Mouse (Mus musculus) ovary, postnatal 14 days (tissue): ENCODE results near the gene Tmub2.
"Not testable (repeated sequence)": the region's sequence is repeated elsewhere in the genome, so short reads cannot be mapped to it uniquely, and the experiment has no call there.

ENCODE experiments used
- DNase-seq: peaks from one replicate; pipeline ENCODE4 v3.0.0; 2022; ENCODE audit warnings: low spot score

Gene Tmub2

GRCm38 (mm10) chr11:102279595-102279994 is 5.1 kb upstream of the Tmub2 start:
- no peak for DNase-seq

DNA sequence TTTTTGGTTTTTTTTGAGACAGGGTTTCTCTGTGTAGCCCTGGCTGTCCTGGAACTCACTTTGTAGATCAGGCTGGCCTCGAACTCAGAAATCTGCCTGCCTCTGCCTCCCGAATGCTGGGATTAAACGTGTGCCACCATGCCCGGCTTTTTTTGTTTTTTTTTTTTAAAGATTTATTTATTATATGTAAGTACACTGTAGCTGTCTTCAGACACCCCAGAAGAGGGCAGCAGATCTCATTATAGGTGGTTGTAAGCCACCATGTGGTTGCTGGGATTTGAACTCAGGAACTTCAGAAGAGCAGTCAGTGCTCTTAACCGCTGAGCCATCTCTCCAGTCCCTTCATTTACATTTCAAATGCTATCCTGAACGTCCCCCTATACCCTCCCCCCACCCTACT is 4.5 kb upstream of the Tmub2 start:
- DNase-seq = not testable (repeated sequence)

DNA sequence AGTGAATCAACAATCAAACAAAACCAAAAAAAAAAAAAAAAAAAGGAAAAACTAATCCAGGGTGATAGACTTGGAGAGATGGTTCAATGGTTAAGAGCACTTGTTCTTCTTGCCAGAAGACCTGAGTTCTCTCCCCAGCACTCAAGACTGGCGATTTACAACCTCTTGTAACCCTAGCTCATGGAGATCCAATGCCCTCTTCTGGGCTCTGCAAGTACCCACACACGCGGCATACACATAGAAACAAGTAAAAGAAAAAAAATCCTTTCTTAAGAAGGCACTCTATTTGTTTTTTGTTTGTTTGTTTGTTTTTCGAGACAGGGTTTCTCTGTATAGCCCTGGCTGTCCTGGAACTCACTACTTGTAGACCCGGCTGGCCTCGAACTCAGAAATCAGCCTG is 809 bp upstream of the Tmub2 start:
- no peak for DNase-seq

- no peak for DNase-seq
Measured at GRCm38 (mm10) chr11:102285095-102285834, 534 bp downstream of the Tmub2 start.

GRCm38 (mm10) chr11:102287485-102287884 is 2.8 kb downstream of the Tmub2 start:
- no peak for DNase-seq

GRCm38 (mm10) chr11:102288027-102288804 is 3.5 kb downstream of the Tmub2 start:
- DNase-seq = no peak

DNA sequence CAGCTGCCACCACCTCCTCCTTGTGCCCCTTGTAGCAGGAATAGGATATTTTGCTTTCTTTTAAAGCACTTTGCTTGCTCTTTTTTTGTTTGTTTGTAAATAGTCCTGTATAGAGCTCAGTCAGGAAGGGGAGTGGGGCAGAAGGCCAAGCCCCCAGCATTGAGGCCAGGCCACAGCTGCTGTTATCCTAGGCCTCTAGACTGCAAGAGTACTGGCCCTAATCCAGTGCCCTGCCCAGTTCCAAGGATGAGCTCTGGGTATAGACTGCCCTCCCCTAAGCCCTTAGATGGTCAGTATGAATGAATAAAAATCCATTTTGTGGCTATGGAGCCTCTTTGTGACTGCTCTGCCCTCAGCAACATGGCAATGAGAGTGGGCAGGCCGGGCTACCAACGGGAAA is 4.2 kb downstream of the Tmub2 start:
- no peak for DNase-seq

DNA sequence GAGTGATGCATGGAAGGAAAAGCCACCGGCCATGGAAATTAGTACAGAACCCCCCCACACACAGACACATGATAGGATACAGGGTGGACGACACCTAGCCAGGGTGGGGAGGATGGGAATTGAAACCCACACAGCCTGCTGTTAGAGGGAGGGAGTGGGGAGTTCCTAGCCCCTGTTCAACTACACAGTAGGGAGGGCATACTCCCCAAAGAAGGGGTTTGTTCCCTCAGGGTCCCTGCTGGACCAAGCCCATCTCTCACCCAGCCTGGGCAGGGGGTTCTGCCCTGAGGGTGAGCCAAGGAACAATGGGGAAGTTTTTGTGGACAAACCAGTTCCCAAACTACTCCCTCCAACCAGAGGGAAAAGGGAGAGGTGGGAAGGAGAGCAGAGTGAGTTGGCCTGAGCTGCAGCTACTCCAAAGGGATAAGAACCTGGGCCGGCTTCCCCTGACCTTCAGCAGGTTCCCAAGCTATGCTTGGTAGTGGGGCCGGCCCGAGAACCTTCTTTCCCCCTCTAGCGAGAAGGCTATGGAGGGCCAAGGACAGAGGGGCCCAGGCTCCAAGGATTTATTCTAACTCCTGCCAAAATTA is 4.9 kb downstream of the Tmub2 start:
- no peak for DNase-seq

DNA sequence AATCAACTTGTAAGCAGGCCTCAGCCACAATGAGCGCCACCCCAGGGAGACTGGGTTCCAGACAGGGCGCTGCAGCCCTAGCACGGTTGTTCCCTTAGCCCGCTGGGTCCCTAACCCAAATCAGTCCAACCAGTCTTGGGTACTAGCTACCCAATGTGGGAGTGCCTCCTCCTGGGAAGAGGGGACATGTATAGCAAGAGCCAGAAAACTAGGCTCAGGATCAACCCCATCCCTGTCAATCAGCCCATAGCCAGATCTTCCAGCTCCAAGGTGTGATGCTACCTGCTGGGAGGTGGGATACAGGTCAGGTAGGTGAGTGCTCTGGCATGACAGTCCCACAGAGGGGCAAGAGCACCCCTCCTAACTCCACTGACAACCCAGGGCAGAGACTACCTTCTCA is 5.4 kb downstream of the Tmub2 start:
- DNase-seq = no peak

DNA sequence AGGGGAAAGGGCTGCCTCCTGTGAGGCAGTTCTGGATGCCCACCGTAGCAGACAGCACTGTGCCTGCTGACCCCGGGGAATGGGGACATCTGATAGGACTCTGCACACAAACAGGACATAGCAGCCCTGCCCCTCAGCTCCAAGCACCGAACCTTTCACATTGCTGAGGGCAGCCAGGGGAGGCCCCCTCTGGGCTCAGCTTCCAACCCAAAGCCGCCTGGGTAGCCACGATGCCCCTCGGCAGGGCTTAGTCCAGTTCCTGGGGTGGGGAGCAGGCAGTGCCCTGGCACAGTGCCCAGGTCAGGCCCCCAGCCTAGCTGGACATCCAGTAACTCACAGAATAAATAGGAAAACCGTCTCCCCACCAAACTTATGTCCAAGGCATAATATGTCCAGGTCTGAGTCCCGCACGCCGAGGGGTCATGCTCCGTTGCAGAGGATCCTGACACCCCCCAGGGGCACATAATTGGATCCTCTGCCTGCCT is 6.4 kb downstream of the Tmub2 start:
- DNase-seq = no peak

- no peak for DNase-seq
Measured at GRCm38 (mm10) chr11:102293971-102294370, 9.2 kb downstream of the Tmub2 start.

DNA sequence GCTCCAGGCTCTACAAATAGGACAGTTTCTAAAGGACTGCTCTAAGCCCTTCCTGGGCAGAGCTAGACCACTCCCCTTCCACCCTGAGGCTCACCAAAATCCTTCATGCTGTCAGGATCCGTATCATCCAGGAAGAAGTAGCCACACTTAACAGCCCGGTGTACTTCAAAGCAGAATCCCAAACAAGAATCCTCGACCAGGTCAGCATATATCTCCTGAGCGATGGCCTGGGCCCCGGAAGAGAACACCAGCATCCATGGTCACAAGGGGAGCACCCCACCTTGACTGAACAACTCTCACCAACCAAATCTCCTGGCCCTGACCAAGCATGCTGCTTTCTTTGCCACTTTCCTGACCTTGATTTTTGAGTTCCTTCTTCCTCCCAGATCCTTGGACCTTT is 9.7 kb downstream of the Tmub2 start:
- DNase-seq = no peak

- DNase-seq = no peak
Measured at GRCm38 (mm10) chr11:102294887-102295597, 10.3 kb downstream of the Tmub2 start.

DNA sequence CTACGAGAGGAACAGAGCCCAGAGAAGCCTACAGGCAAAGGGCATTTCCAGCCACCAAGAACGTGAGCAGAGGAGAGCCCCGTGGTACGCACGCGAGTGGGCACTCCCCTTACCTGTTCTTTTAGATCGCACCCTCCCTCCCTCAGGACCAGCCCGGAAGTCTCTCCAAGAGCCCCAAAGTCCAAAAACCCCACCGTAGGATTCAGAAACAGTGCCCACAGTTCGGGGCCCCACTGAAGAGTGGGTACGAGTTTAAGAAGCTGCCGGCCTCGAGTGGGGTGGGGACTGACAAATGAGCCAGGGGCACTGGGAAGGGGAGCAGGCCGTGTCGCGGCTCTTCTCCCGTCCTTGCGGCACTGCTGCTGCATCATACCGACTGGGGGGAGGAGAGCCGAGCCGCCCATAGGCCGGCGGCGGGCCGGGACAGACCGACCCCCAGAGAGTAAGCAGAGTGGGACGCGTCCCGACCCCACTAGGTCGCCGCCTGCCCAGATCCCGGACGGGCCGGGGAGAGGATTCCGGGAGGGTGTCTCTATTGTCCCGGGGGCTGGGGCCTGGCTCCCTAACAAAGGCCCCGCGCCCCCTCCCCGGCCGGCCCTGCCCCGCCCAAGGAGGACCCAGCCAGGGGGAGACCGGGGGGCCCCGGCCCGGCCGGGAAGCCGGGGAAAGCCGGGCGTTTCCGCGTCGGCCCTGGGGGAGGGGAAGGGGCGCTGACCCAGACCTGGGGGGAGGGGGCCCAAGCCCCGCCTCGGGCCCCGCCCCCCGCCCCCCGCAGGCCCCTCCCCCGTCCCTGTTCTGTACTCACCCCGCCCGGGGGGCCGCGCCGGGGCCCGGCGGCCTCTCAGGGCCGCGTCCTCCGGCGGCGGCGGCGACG is 11.1 kb downstream of the Tmub2 start:
- DNase-seq = no peak

DNA sequence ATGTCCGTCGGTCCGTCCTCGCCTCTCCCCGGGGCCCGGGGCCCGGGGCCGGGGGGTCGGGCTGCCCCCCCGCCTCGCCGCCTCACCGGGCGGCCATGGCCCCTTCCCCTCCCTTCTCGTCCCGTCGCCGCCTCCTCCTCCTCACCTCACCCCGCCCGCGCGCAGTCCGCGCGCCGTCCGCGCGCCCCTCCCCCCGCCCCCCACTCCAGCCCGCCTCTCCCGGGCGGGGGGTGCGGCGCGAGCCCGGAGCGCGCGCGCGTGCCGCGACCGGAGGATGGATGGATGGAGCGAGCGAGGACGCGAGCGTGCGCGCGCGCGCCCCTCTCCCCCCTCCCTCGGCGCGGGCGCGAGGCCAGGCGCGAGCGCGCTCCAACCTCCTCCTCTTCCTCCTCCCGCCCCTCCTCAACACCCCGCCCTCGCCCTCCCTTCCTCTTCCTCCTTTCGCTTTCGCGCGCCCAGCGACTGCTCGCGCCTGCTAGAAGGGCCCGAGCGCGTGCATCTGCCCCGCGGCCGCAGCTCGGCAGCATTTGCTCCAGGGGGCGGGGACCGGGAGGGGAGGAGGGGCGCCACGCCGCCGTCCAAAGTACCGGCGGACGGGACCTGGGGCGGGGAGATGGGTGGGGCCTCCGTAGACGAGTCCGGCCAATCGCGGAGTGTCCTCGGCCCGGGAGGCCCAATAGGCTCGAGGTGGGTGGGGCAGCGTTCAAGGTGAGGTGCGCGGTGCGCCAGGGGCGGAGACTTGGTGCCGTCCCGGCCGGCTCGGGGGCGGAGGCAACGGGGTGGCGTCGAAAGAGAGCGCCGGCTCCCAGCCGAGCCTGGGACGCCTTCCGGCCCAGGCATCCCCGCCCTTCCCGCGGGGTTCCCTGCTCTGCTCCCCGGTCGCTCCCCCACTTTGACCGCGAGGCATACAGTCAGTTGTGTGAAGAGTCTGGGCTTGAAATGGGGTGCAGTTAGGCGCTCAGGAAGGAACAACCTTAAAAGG is 12.1 kb downstream of the Tmub2 start, which contains the start of gene Atxn7l3:
Atxn7l3 (minus strand) TSS at position 141 of the 982 bp plus-strand sequence.
- DNase-seq = peak; percentile 94

GRCm38 (mm10) chr11:102297577-102298556 is 13.1 kb downstream of the Tmub2 start:
- DNase-seq = no peak

- peak; percentile 52 for DNase-seq
Measured at GRCm38 (mm10) chr11:102299839-102300238, 15.1 kb downstream of the Tmub2 start.

DNA sequence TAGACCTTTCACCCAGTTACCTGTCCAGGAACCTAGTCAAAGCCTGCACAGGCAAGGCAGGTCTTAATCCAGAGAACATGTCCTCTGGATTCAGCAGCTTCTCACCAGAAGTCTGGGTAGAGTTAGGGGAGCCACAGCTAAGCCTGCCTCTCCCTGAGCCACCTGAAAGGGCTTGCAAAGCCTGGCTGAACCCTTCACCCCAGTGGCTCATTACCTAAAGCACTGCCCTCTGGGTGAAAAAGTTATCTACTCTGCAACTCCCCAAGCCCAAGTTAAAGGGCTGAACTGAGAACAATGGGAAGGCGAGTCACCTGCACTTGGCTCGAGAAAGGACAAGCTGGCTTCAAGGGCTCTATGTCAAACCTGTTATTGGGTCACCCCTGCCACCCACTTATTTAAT is 19.4 kb downstream of the Tmub2 start:
- no peak for DNase-seq

- DNase-seq = no peak
Measured at GRCm38 (mm10) chr11:102305359-102305758, 20.6 kb downstream of the Tmub2 start.
